Mouse (Mus musculus) intestine, embryonic 16.5 days (tissue): ENCODE measurements around the gene Sstr5. TPM values are rescaled to one million over a fixed set of nuclear protein-coding genes. Genes with fewer than 3 reads are reported as not detected.

Experiments used
- ATAC-seq: fragments of 200-750 bp; cut with Nextera tagmentation; 2 replicates; pipeline ENCODE4 v1.8.0; 2017; ENCODE audit warnings: moderate TSS enrichment, moderate library complexity
- H3K27ac ChIP-seq: fragments of 300-500 bp; sonication (generic); 2 replicates; pipeline ENCODE4 v1.5.1; 2014; ENCODE audit warnings: mild to moderate bottlenecking, low read length
- H3K27me3 ChIP-seq: fragments of 300-500 bp; sonication (generic); replicated peaks from 2 replicates; pipeline ENCODE4 v1.6.1; 2014; ENCODE audit warnings: low read length, control low read depth, mixed read lengths; ENCODE audit not compliant: control insufficient read depth, insufficient read depth
- H3K36me3 ChIP-seq: fragments of 300-500 bp; sonication (generic); 2 replicates; pipeline ENCODE4 v1.6.1; 2014; ENCODE audit warnings: low read length, control low read depth; ENCODE audit not compliant: control insufficient read depth, insufficient read depth
- H3K4me1 ChIP-seq: fragments of 300-500 bp; sonication (generic); 2 replicates; pipeline ENCODE4 v1.6.1; 2014; ENCODE audit warnings: low read length, control low read depth, mixed read lengths; ENCODE audit not compliant: control insufficient read depth, insufficient read depth
- H3K4me2 ChIP-seq: fragments of 300-500 bp; sonication (generic); 2 replicates; pipeline ENCODE4 v1.6.1; 2014; ENCODE audit warnings: low read depth, low read length, control low read depth
- H3K4me3 ChIP-seq: fragments of 300-500 bp; sonication (generic); 2 replicates; pipeline ENCODE4 v1.5.1; 2014; ENCODE audit warnings: mild to moderate bottlenecking, low read length
- H3K9ac ChIP-seq: fragments of 300-500 bp; sonication (generic); 2 replicates; pipeline ENCODE4 v1.6.1; 2014; ENCODE audit warnings: low read depth, low read length
- H3K9me3 ChIP-seq: fragments of 300-500 bp; sonication (generic); 2 replicates; pipeline ENCODE4 v1.6.1; 2016; ENCODE audit warnings: low read length, control low read depth; ENCODE audit not compliant: control insufficient read depth
- WGBS: fragments of 180-500 bp; shearing (Covaris S2); extraction: QIAGEN DNeasy Blood & Tissue Kit; methylation state at CpG from one replicate; pipeline ENCODE4 v1.1.7; 2014; 5-methylcytosine and 5-hydroxymethylcytosine counted together
- polyA plus RNA-seq: library from polyadenylated mRNA; unstranded; fragments of >200 nt; fragmentation: Nextera tagmentation; extraction: Ambion mirVana; gene quantifications from 2 replicates; pipeline ENCODE4 v1.2.1, GENCODE M21; 2015

Gene Sstr5
- polyA plus RNA-seq, 1 experiment from 2014 or later, result 1.0 TPM

DNA sequence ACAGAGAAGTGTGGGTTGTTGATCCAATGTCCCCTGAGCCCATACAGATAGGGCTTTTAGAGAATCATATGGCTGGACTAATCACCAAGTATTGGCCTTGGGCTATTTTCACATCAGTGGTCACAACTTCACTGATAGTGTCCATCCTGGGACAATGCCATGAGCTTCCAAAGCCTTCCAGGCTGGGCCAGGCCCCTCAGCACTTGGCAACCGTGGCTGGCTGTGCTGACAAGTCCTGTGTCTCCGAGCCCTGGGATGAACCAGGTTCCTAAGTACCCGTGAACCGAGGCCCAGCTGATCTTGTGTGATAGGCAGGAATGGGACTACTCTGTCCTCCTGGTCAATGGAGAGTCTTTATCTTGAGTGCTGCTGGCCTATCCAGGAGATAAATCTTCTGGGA, 33.0 kb downstream of the Sstr5 start:
- Histone ChIP-seq H3K9me3 (no peaks in the 10 kb centered on the region), H3K27me3 (no peaks in the 10 kb centered on the region), H3K4me2 (no peak overlapping the region), H3K27ac (no peak overlapping the region), H3K36me3 (no peaks in the 10 kb centered on the region), H3K4me1 (peaks cover 18% of the 10 kb centered on the region), H3K4me3 (no peak overlapping the region), H3K9ac (no peak overlapping the region)
- ATAC-seq, result no peak
- 87% methylated on average over 4 of the region's 4 CpGs for whole genome bisulfite sequencing

DNA sequence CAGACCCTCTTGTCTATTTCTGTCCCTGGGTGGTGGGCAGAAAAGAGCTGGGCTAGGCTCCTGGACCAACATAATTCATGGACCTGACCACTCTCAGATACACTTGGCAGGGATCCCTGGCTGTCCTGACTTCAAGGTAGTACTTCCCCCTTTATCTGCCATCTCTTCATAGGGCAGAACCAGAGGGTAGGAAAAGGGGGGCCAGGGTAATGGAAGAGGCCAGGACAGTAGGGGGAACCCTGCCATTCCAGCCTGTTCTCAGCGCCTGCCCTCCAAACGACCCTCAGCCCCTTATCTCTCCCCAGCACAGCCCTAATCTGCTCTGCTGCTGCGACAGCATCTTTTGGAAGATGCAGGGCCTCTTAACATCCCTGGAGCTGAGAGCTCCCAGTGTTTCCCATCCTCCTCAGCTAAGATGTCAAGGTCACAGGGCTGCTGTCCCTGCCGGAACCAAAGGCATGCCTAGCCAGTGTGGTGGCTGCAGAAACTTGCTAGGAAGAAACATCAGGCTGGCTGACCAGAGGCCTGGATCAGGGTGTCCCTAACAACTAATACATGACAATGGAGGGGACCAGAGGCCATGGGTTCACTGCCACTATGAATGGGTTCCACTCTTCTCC, 33.7 kb downstream of the Sstr5 start:
- no peaks in the 10 kb centered on the region for H3K9me3 ChIP-seq
- no peaks in the 10 kb centered on the region for H3K27me3 ChIP-seq
- peak overlapping the region; percentile 34; the same call in 1 of the 2 replicates for H3K9ac ChIP-seq
- WGBS, result 46% methylated on average over 4 of the region's 4 CpGs
- peaks cover 18% of the 10 kb centered on the region for H3K4me1 ChIP-seq
- no peak overlapping the region for H3K27ac ChIP-seq
- H3K36me3 ChIP-seq, result no peaks in the 10 kb centered on the region
- no peak overlapping the region for H3K4me2 ChIP-seq
- no peak for ATAC-seq
- no peak overlapping the region for H3K4me3 ChIP-seq

DNA sequence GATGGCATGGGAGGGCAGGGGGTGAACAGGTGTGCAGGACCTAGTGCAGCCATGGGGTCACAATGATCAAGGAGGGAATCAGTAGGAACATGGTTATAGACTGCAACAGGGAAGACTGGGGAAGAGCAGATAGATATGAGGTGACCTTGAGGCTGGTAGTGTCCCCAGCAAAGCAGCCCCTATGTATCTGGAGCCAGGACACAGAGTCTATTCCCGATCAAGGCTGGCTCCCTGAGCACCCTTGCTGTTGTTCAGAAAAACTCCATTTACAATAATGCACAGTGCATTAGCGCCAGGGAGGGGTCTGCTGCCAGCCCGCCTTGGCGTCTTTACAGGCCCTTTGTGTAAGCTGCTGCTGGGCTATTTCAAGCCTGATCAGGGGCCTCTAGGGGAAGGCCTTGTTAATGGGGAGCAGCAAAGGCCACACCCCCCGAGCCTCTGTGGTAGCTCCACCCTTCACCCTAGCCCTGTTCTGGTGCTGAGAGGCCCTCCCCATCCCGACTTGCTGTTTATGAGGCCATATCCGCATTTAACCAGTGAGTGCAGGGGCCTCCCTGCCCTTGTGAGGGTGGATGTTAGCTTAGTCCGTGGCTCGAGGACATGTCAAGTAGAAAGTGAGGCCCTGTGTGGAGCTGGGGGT, 34.7 kb downstream of the Sstr5 start:
- Histone ChIP-seq H3K4me2 (peak overlapping the region; percentile 18), H3K4me1 (peaks cover 18% of the 10 kb centered on the region), H3K9ac (peak overlapping the region; percentile 34; the same call in 1 of the 2 replicates), H3K4me3 (no peak overlapping the region), H3K27me3 (no peaks in the 10 kb centered on the region), H3K9me3 (no peaks in the 10 kb centered on the region), H3K27ac (peak overlapping the region; percentile 60), H3K36me3 (no peaks in the 10 kb centered on the region)
- peak; percentile 97 for ATAC-seq
- 10% methylated on average over 9 of the region's 9 CpGs for WGBS

GRCm38 (mm10) chr17:25456540-25456939, 40.5 kb downstream of the Sstr5 start:
- Histone ChIP-seq H3K27me3 (no peaks in the 10 kb centered on the region), H3K4me3 (no peak overlapping the region), H3K27ac (no peak overlapping the region), H3K4me1 (no peaks in the 10 kb centered on the region), H3K36me3 (no peaks in the 10 kb centered on the region), H3K9ac (no peak overlapping the region), H3K9me3 (no peaks in the 10 kb centered on the region), H3K4me2 (no peak overlapping the region)
- no peak for ATAC-seq
- WGBS, result 31% methylated on average over 8 of the region's 8 CpGs

DNA sequence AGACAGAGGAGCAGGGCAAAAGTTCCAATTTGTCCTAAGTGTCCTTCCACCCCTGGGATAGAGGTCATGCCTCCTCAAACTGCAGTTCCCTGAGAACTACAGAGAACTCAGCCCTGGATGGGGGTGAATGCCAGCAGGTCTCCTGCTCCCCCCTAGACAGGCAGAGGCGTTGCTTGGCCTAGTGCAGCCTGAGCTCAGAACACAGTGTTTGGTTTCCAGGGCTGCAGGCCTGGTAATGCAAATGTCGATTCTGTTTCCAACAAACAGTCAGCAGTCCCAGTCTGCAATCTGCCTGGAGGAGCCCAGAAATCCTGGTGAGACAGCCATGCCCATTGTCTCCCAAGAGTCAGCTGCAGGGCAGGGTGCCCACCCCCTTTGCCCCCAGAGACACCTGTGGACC, 42.8 kb downstream of the Sstr5 start, which contains the start of gene Tekt4:
TSS of gene Tekt4 (plus strand) at position 344 of the 400 bp plus-strand sequence.
- H3K27ac ChIP-seq, result no peak within 1 kb of the TSS
- H3K9ac ChIP-seq, result 0 out of 2 replicates have a peak within 1 kb of the TSS, but pooled peaks have one; percentile 6
- H3K4me2 ChIP-seq, result no peak within 1 kb of the TSS
- no peak for ATAC-seq
- no peak within 1 kb of the TSS for H3K4me3 ChIP-seq
- 37% methylated on average over 2 of the region's 2 CpGs for WGBS
- no peaks in the 10 kb centered on the region for H3K36me3 ChIP-seq
- no peaks in the 10 kb centered on the region for H3K9me3 ChIP-seq
- H3K27me3 ChIP-seq, result no peaks in the 10 kb centered on the region
- no peaks in the 10 kb centered on the region for H3K4me1 ChIP-seq

DNA sequence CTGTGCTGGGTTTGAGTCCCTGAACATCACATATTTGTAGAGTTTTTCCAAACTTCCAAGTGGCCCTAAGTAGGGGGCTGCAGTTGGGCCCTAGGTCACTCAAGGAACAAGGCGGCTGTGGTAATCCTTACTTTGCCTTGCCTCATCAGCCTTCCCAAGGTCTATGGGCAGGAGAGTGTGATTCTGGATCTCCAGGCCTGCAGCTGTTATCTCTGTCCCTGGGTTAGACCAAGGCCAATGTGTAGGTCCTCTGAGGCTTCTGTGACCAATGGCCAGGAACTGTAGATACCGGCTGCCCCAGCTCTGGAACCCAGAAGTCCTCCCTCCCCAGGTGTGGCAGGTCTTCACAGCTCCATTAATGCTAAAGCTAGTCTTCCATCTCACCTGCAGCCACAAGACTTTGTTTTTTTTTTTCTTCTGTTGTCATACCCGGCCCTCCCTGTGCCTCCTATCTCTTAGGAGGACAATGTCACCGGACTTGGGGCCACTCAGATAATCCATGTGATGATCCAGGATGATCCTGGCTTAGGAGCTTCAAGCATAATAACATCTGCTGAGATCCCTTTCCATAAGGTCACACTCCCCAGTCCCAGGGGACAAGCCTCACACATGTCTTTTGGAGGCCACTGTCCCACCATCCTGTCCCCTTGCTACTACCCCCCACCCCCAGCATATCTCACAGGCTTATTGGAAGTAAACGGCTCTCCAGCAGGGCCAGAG, 44.7 kb downstream of the Sstr5 start:
- no peak overlapping the region for H3K27ac ChIP-seq
- 71% methylated on average over 5 of the region's 5 CpGs for WGBS
- no peak for ATAC-seq
- no peaks in the 10 kb centered on the region for H3K36me3 ChIP-seq
- H3K4me3 ChIP-seq, result no peak overlapping the region
- no peak overlapping the region for H3K4me2 ChIP-seq
- H3K27me3 ChIP-seq, result no peaks in the 10 kb centered on the region
- H3K9ac ChIP-seq, result no peak overlapping the region
- H3K4me1 ChIP-seq, result no peaks in the 10 kb centered on the region
- H3K9me3 ChIP-seq, result no peaks in the 10 kb centered on the region

- H3K27me3 ChIP-seq, result no peaks in the 10 kb centered on the region
- no peak overlapping the region for H3K27ac ChIP-seq
- no peak overlapping the region for H3K9ac ChIP-seq
- H3K4me1 ChIP-seq, result no peaks in the 10 kb centered on the region
- no peak for ATAC-seq
- H3K9me3 ChIP-seq, result no peaks in the 10 kb centered on the region
- no peaks in the 10 kb centered on the region for H3K36me3 ChIP-seq
- no peak overlapping the region for H3K4me2 ChIP-seq
- H3K4me3 ChIP-seq, result no peak overlapping the region
- 54% methylated on average over 4 of the region's 4 CpGs for WGBS
Observed at GRCm38 (mm10) chr17:25450329-25450728, 46.8 kb downstream of the Sstr5 start.

DNA sequence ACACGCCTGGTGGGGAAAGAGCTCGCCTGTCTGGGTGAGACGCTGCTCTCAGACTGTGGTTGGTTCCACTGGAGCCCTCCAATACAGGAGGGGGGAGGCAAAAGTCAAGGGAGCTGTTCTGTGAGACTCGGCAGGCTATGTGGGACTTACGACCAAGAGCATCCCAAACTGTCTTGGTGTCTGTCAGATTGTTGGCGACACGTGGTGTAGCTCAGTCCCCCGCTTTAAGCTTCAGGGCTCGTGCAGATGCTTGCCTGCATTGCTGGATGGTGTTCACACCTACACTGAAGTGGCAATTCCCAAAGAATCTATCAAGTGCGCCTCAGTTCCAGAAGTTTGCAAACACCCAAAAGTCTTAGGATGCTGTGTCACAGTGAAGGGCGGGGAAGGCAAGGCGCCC, 49.2 kb downstream of the Sstr5 start:
- Histone ChIP-seq H3K4me1 (no peaks in the 10 kb centered on the region), H3K9ac (no peak overlapping the region), H3K27ac (no peak overlapping the region), H3K4me3 (no peak overlapping the region), H3K9me3 (no peaks in the 10 kb centered on the region), H3K4me2 (no peak overlapping the region), H3K36me3 (no peaks in the 10 kb centered on the region), H3K27me3 (no peaks in the 10 kb centered on the region)
- no peak for ATAC-seq
- 76% methylated on average over 12 of the region's 12 CpGs for WGBS

DNA sequence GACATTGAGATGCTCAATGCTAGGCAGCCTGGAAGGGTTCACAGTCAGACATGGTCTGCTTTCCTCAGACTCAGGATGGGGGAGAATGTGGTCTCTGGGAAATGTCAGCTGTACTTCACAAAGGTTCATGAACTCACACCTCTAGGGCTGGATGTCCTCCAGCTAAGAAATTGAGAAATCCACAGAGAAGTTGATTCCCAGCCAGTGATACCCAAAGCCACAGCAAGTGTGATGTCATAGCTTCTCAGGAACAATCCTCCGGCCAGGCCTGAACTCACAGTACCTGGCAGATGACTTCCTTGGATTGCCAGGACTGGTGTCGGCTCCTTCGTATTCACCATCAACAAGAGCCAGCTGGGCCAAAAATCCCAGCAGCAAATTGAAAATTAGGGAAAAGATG, 51.2 kb downstream of the Sstr5 start:
- Histone ChIP-seq H3K4me1 (no peaks in the 10 kb centered on the region), H3K27ac (no peak overlapping the region), H3K9me3 (no peaks in the 10 kb centered on the region), H3K4me2 (no peak overlapping the region), H3K9ac (no peak overlapping the region), H3K36me3 (no peaks in the 10 kb centered on the region), H3K4me3 (no peak overlapping the region), H3K27me3 (no peaks in the 10 kb centered on the region)
- no peak for ATAC-seq
- 87% methylated on average over 3 of the region's 3 CpGs for WGBS
